Mouse (Mus musculus): ENCODE measurements around the gene Psmb8. TPM values are rescaled to one million over a fixed set of nuclear protein-coding genes. Genes with fewer than 3 reads are reported as not detected.

Psmb8 gene
- 204 to 264 TPM (median 236 TPM) in 4 replicates for total RNA-seq (2023; ENCODE audit: inconsistent age)

DNA sequence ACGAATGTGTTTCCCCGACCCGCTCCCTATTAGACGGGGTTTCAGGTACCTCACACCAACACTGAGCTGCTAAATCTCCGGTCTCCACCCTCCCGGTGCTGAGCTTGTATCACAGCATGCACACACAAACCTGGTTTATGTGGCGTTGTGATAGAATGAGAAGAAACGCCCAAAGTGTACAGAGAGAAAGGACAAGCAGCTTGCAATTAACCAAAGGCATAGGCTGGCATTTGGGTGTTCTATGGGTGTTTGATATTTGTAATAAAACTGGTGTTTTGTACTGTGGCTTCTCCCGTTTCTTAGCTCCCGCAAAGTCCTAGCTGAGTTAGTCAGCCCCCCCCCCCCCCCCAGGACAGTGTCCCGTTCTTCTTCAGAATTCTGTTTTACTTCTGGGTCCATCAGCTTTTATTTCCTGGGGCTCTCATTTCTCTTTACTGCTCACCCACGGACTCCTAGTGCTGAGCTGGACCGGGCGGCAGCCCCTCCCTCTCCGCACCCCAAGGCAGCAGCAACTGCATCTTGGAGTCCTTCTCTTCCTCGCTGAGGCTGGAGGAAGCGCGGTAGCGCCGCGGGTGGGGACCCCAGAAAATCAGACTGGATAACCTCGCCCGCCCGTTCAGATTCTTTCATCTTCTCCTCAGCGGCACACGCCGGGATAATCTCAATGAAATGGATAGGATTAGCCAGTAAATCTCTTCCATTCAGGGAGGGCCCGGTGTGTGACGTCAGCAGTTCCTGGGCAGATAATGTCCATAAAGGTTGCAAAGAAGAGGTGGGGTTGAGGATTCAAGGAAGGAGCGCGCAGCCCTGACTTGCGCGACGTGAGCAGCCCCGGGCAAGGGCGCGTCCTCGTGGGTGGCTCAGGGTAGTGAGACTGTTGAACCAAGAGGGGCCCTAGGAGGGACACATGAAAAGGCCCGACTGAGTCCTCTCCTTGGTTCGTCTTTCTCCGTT, at the start of gene Psmb8:
Gene Psmb8 (plus strand): TSS at position 781 of the 954 bp plus-strand sequence.

DNA sequence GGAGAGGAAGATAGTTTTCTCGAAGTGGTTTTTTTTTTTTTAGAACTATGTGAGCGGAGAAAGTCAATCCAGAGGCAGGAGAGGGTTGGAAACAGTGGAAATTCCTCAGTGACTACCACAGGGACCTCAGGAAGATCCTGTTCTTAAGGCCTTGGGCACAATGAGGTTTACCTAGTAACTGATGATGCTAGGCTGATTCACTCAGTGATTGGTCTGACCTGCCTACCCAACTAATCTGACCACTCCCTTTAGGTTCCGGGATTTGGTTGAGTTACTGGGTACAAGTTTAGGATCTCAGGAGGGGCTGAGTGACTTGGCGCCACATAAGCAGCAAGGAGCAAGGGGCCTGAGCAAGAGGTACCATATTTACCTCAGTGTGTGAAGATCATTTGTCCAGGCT, 44.6 kb upstream of the Psmb8 start, which contains the start of gene H2-DMb1:
Gene H2-DMb1 (plus strand): TSS at position 150 of the 400 bp plus-strand sequence.

DNA sequence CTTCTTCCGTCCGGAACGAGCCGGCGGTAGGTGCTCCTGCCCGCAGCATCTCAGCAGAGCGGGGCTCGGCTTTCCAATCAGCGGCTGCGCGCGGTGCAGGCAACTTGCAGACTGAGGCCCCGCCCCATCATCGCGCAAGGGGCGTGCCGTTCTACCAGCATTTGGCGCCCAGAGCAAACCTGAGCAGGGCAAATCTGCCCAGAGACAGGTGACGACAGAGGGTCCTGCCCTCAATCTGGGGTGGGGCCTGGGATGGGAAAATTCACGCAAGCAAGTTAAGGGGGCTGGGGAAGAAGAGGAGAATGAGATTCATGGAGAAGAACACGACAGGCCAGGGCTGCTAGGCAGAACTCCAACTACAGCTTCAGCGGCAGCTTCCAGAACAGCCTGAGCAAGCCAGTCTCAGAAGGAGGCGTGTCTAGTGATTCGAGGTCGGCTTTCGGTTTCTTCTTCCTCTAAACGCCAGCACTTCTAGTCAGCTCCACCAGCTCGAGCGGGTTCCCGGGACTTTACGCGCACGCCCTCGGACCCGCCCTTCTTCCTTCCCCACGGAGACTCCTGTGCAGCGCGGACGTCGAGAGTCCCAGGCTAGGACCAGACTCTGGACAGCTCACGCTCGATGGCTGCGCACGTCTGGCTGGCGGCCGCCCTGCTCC, 10.1 kb upstream of the Psmb8 start, which contains the start of the genes Tap1 and Psmb9:
Gene Tap1 (plus strand): TSS at position 293 of the 656 bp plus-strand sequence.
Gene Psmb9 (minus strand): TSS at position 504 of the 656 bp plus-strand sequence.

DNA sequence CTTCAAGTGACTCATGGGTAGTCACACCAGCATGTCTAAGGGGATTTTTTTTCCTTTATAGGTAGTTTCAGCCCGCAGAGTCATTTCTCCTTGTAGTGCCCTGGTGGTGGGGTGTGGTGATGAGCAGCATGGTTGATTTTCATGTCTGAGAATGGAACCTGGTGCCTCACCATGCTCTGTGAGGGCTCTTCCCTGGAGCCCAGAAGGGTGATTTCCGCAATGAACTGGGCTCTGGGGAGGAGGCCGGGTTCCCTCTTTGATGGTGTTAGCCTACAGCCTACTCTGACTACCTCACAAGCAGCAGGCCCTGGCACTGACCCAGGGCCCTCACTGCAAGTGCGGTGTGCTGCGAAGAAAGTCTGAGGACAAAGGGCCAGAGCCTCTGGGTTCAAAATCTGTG, 5.9 kb downstream of the Psmb8 start, which contains the start of gene Tap2:
Gene Tap2 (plus strand): TSS at position 84 of the 400 bp plus-strand sequence.

DNA sequence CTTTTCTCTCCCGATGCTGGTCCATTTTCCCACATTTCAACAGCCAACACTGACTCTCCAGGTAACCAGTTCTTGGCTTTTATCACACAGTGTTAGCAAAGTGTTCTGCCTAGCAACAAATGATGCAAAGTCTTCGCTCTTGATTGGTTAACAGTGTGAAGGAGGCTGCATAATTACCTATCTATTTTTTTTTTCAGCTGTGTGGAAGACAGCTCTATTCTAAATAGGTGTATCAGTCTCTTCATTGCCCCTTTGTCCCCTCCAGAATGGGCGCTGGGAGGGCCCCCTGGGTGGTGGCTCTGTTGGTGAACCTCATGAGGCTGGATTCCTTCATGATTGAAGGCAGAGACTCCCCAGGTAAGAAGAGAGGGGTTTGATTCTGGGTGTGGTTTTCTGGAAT, 41.2 kb downstream of the Psmb8 start, which contains the start of gene H2-Ob:
Gene H2-Ob (plus strand): TSS at position 198 of the 400 bp plus-strand sequence.

Other genes with a start within 250 kb of the Psmb8 start
- gene B3galt4, start 246.2 kb upstream of the Psmb8 start, total RNA-seq (2023; ENCODE audit: inconsistent age) = 4.6 to 6.3 TPM (median 6.0 TPM) in 4 replicates
- gene Vps52, start 241.9 kb upstream of the Psmb8 start, total RNA-seq (2023; ENCODE audit: inconsistent age) = 84.3 to 90.2 TPM (median 84.9 TPM) in 4 replicates
- 1,477 to 1,581 TPM (median 1,522 TPM) in 4 replicates for gene Rps18, start 241.7 kb upstream of the Psmb8 start, total RNA-seq (2023; ENCODE audit: inconsistent age)
- 2,828 to 3,180 TPM (median 3,118 TPM) in 4 replicates for gene H2-K1, start 197.4 kb upstream of the Psmb8 start, total RNA-seq (2023; ENCODE audit: inconsistent age)
- gene Ring1, start 173.0 kb upstream of the Psmb8 start, total RNA-seq (2023; ENCODE audit: inconsistent age) = 37.0 to 44.6 TPM (median 37.7 TPM) in 4 replicates
- 116 to 159 TPM (median 139 TPM) in 4 replicates for gene H2-Ke6, start 169.7 kb upstream of the Psmb8 start, total RNA-seq (2023; ENCODE audit: inconsistent age)
- 76.7 to 88.4 TPM (median 86.4 TPM) in 4 replicates for gene Slc39a7, start 166.0 kb upstream of the Psmb8 start, total RNA-seq (2023; ENCODE audit: inconsistent age)
- 108 to 117 TPM (median 111 TPM) in 4 replicates for gene Rxrb, start 165.9 kb upstream of the Psmb8 start, total RNA-seq (2023; ENCODE audit: inconsistent age)
- gene Col11a2, start 158.3 kb upstream of the Psmb8 start, total RNA-seq (2023; ENCODE audit: inconsistent age) = 5.6 to 8.4 TPM (median 6.7 TPM) in 4 replicates
- gene H2-Oa, start 105.4 kb upstream of the Psmb8 start, total RNA-seq (2023; ENCODE audit: inconsistent age) = 197 to 229 TPM (median 217 TPM) in 4 replicates
- 618 to 656 TPM (median 649 TPM) in 4 replicates for gene H2-DMa, start 78.2 kb upstream of the Psmb8 start, total RNA-seq (2023; ENCODE audit: inconsistent age)
- 428 to 472 TPM (median 457 TPM) in 4 replicates for gene Brd2, start 75.1 kb upstream of the Psmb8 start, total RNA-seq (2023; ENCODE audit: inconsistent age)
- 1,549 to 1,567 TPM (median 1,559 TPM) in 4 replicates for gene H2-DMb2, start 54.4 kb upstream of the Psmb8 start, total RNA-seq (2023; ENCODE audit: inconsistent age)
- 652 to 777 TPM (median 691 TPM) in 4 replicates for gene H2-DMb1, start 44.6 kb upstream of the Psmb8 start, total RNA-seq (2023; ENCODE audit: inconsistent age)
- gene Tap1, start 10.2 kb upstream of the Psmb8 start, total RNA-seq (2023; ENCODE audit: inconsistent age) = 129 to 155 TPM (median 147 TPM) in 4 replicates
- 88.5 to 134 TPM (median 102 TPM) in 4 replicates for gene Psmb9, start 10.0 kb upstream of the Psmb8 start, total RNA-seq (2023; ENCODE audit: inconsistent age)
- 121 to 132 TPM (median 126 TPM) in 4 replicates for gene Tap2, start 5.8 kb downstream of the Psmb8 start, total RNA-seq (2023; ENCODE audit: inconsistent age)
- 966 to 1,062 TPM (median 1,033 TPM) in 4 replicates for gene H2-Ob, start 41.2 kb downstream of the Psmb8 start, total RNA-seq (2023; ENCODE audit: inconsistent age)
- gene H2-Ab1, start 60.0 kb downstream of the Psmb8 start, total RNA-seq (2023; ENCODE audit: inconsistent age) = 5,415 to 5,641 TPM (median 5,533 TPM) in 4 replicates
- gene H2-Aa, start 90.1 kb downstream of the Psmb8 start, total RNA-seq (2023; ENCODE audit: inconsistent age) = 4,630 to 4,972 TPM (median 4,848 TPM) in 4 replicates
- gene H2-Eb1, start 108.1 kb downstream of the Psmb8 start, total RNA-seq (2023; ENCODE audit: inconsistent age) = 3,438 to 3,919 TPM (median 3,626 TPM) in 4 replicates
- 36.5 to 41.0 TPM (median 37.9 TPM) in 4 replicates for gene H2-Eb2, start 127.9 kb downstream of the Psmb8 start, total RNA-seq (2023; ENCODE audit: inconsistent age)
- 8.2 to 10.9 TPM (median 10.3 TPM) in 4 replicates for gene Btnl2, start 157.1 kb downstream of the Psmb8 start, total RNA-seq (2023; ENCODE audit: inconsistent age)
- gene Btnl1, start 179.4 kb downstream of the Psmb8 start, total RNA-seq (2023; ENCODE audit: inconsistent age) = 2.5 to 3.5 TPM (median 3.1 TPM) in 4 replicates
- gene BC051142, start 201.1 kb downstream of the Psmb8 start, total RNA-seq (2023; ENCODE audit: inconsistent age) = 6.3 to 23.1 TPM (median 16.8 TPM) in 4 replicates